ENCODE assay signal across 8 mouse cellular contexts in the genomic region with DNA sequence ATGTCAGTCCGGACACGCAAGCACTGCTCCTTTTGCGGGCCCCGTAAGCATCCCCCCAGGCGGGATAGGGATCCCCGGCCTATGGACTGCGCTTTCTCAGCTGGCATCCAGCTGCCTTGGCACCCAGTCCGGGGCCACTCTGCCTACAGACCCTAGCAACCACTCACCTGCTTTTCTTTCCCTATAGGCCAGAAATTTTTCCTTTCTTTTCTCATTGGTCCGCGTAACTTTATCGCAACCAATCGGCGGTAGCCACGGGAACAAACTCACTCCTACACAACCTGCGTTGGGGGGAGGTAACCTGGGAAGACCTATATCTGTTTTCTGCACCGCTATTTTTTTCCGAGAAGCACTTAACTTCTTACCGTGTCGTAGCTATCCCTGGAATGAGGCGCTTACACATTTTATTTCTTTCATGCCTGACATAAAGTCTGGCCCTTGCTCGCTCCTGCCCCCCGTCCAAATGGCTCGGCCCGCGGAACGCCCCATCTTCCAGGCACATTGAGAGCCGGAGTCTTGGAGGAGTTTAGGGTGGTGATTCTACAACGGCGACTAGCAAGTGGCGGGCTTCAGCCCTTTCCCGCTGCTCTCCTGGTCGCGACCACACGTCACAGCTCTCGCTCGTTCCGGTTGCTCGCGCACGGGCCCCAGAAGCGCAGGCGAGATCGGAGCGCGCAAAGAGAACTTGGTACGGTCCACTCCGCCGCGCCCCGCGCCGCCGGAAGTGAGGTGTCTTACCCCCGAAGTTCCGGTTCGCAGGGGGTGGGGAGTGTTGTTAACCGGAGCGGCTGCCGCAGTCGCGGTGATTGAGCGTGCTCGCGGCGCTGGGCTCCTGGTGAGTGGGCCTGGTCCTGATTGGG. TPM values are rescaled to one million over a fixed set of nuclear protein-coding genes. Genes with fewer than 3 reads are reported as not detected.
DNase-seq lines count a peak whose midpoint lies in the region; ATAC-seq and TF ChIP-seq lines count a peak whose summit lies in the region.

A gene (plus strand): TSS at position 283 of the 860 bp plus-strand sequence.

- peaks cover 13% of the 10 kb centered on the region for H3K4me1 ChIP-seq in hindbrain, postnatal 0 days (ENCODE audit: insufficient read depth, low read length)

- intact Hi-C loops in gastrocnemius, adult 2 months (cut with DNase I), result loop anchor here (5.0 kb wide), 2 partner anchors 71 to 124 kb away; a partner anchor contains a TSS
- intact Hi-C loops in left cerebral cortex, adult 2 months (cut with DNase I), result loop anchor here (1.0 to 10.0 kb wide), 5 partner anchors 11 to 262 kb away; a partner anchor contains a TSS

- no peaks in the 10 kb centered on the region for H3K27me3 ChIP-seq in hindbrain, postnatal 0 days (ENCODE audit: insufficient read depth, low read length)

- peaks cover 31% of the 10 kb centered on the region for H3K36me3 ChIP-seq in hindbrain, postnatal 0 days (ENCODE audit: insufficient read depth, low read length)

- under 1% methylated on average over 65 of the region's 65 CpGs for WGBS in hindbrain, postnatal 0 days

- H3K27ac ChIP-seq in gastrocnemius, adult 2 months, result peak within 1 kb of the TSS; percentile 97
- peak within 1 kb of the TSS; percentile 99 for H3K27ac ChIP-seq in hindbrain, postnatal 0 days
- peak within 1 kb of the TSS; percentile 99 for H3K27ac ChIP-seq in left cerebral cortex, adult 2 months

- peak within 1 kb of the TSS; percentile 74 for H3K9ac ChIP-seq in hindbrain, postnatal 0 days (replicated peaks; ENCODE audit: low read length)

- H3K9me3 ChIP-seq in hindbrain, postnatal 0 days (ENCODE audit: low read length), result no peaks in the 10 kb centered on the region

- H3K4me2 ChIP-seq in hindbrain, postnatal 0 days (ENCODE audit: low read depth, low read length), result peak within 1 kb of the TSS; percentile 97

- ATAC-seq in common myeloid progenitor, adult 5-6 weeks (replicated peaks; ENCODE audit: low read depth, poor library complexity, severe bottlenecking), result peak; percentile 84
- peak; percentile 92 for ATAC-seq in hindbrain, postnatal 0 days
- ATAC-seq in megakaryocyte, adult 5-6 weeks (ENCODE audit: poor library complexity, severe bottlenecking), result peak; percentile 87

- peak; percentile 95 for DNase-seq in ZHBTc4 (ENCODE audit: low read depth, low spot score)
- peak; percentile 93 for DNase-seq in gastrocnemius, adult 2 months
- DNase-seq in hindbrain, postnatal 0 days (ENCODE audit: low spot score), result peak; percentile 96
- peak; percentile 89 for DNase-seq in left cerebral cortex, adult 2 months (ENCODE audit: extremely low spot score in 1 of 2, low spot score in 2 of 2)
- peak; percentile 93 to 94 for DNase-seq in right cerebral cortex, adult 2 months (ENCODE audit: low spot score in 2 of 2)
- peak; percentile 88 for DNase-seq in urinary bladder, postnatal 14 days (ENCODE audit: low spot score)

- H3K4me3 ChIP-seq in gastrocnemius, adult 2 months, result peak within 1 kb of the TSS; percentile 97
- H3K4me3 ChIP-seq in hindbrain, postnatal 0 days (ENCODE audit: low read length), result peak within 1 kb of the TSS; percentile 87
- H3K4me3 ChIP-seq in left cerebral cortex, adult 2 months, result peak within 1 kb of the TSS; percentile 64

- TF ChIP-seq CTCF in gastrocnemius, adult 2 months (IDR thresholded peaks at IDR 0.05), result no peak
- peak; percentile 16; the same call in 1 of the 2 replicates for TF ChIP-seq CTCF in hindbrain, postnatal 0 days (IDR thresholded peaks at IDR 0.05; ENCODE audit: low read depth)
- no peak for TF ChIP-seq CTCF in left cerebral cortex, adult 2 months (IDR thresholded peaks at IDR 0.05)

RNA-seq across cellular contexts. Expression of the gene that starts here (rescaled TPM):
- total RNA-seq in common myeloid progenitor, adult 5-6 weeks (2017), result 5.9 and 6.5 TPM in 2 replicates
- total RNA-seq in gastrocnemius, adult 2 months (2021), result 10 to 100 TPM; 17.1 to 20.6 TPM
- 27.6 and 34.1 TPM in 2 replicates for total RNA-seq in hindbrain, postnatal 0 days (2014; rRNA removed)
- 26.8 and 29.8 TPM in 2 replicates for polyA plus RNA-seq in hindbrain, postnatal 0 days (2015; fragmentation: Nextera tagmentation; extraction: Ambion mirVana)
- 10 to 100 TPM; 45.7 to 45.8 TPM for total RNA-seq in left cerebral cortex, adult 2 months (2021)
- total RNA-seq in megakaryocyte, adult 5-6 weeks (2015), result 16.8 and 17.8 TPM in 2 replicates
- total RNA-seq in megakaryocyte, adult 5-6 weeks (2017), result 6.3 and 7.2 TPM in 2 replicates

Comparison
In these comparisons a context has a peak if more than half of its experiments do, and no peak if none do; other contexts are left out.
1. Peak in every context shown above with its lines: DNase-seq, ATAC-seq, H3K4me3 ChIP-seq and H3K27ac ChIP-seq.